Mouse (Mus musculus) MEL-GATA-1-ER (cell line): ENCODE measurements at regions not wholly inside any gene's neighbourhood (a gene's known extent, or its start where the extent isn't known, plus 50 kb on each side); places are given as distances from the start of the nearest gene placed in this dataset.

Experiments used
- DNase-seq: peaks from one replicate; pipeline ENCODE4 v3.0.0-alpha.2; 2012; ENCODE audit warnings: low read depth; ENCODE audit errors: extremely low read depth

- no peak for DNase-seq
Observed at GRCm38 (mm10) chr6:117237096-117237495, 68.8 kb downstream of the Cxcl12 start.

- DNase-seq: no peak
Observed at GRCm38 (mm10) chr6:117241206-117241605, 72.9 kb downstream of the Cxcl12 start.

DNA sequence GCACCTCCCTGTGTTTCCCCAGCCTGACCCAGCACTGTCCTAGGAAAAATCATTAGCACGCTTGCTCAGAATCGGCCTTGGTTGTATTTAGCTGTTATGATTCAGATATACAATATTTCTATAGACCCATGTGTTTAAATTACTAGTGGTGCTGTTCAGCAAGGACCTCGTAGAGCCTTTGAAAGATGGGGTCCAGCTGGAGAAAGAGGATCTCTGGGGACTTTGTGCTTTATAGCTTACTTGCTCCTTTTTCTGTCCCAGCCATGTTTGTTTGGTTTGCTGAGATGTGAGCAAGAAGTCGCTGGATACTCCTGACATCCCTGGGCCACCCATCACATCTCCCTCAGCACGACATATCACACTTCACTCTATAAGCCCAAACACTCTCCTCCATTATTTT, 77.1 kb downstream of the Cxcl12 start:
- no peak for DNase-seq

DNA sequence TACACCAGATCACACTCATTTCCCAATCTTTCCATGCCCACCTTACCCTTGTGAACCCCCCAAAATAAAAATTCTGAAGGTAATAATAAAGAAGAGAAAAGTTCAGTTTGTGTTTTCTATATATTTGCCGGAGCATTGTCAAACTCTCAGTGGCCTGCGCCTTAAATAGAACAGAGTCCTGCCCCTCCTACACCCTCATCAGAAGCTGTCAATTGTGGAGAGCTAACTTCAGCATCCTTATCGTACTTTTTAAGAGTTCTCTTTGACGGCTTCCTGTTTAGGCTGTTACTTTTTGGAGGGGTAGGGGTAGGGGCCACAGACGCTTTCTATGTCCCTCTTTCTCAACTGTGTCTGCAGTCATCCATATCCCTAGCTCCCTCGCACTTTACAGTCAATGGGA, 77.5 kb downstream of the Cxcl12 start:
- DNase-seq: no peak

DNA sequence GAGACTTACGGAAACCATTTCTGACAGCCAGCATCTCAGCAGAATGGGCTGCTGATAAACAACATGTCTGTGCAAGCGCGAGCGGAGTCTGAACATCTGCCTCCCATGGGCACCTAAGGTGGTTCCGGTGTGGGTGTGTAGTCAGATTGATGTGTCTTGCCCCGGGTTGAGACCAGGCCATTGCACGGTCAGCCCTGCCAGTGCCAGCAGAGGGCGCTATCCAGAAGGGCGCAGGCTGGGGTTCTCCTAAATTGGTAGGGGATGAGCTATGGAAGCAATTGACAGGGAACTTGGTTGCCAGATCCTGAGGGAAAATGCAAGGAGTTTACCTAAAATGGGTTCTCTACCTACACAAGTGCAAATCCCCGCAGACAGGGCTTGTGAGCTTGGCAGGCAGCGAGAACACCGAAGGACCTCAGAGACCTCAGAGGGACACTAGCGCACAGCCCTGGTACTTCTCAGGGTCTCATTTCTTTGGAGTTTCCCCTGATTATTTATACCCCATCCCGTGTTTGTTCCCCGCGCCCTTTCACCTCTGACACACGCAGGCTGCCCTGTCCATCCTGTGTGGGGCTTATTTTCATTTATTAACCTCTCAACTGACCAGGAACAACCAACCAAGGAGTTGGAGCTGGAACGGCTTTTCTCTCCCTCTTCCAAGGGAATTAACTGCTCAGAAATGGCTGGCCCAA, 81.0 kb downstream of the Cxcl12 start:
- no peak for DNase-seq

DNA sequence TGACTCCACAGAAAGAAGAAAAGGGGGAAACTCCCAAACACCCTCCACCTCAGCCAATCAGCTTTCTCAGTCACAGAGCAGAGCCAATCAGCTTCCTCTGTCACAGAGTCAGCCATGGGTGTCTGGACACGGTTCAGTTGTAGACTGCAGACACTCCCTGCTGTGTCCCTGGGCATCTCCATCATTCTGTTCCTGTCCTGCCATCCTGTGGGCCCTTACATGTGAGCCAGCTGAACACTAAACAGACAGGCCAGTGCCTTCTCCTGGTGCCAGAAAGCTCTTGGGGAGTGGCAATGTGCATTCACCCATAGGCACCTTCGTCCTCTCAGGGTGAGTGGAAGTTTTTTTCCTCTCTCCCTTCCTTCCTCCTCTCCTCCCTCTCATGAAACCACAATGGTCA, 81.7 kb downstream of the Cxcl12 start:
- no peak for DNase-seq

DNA sequence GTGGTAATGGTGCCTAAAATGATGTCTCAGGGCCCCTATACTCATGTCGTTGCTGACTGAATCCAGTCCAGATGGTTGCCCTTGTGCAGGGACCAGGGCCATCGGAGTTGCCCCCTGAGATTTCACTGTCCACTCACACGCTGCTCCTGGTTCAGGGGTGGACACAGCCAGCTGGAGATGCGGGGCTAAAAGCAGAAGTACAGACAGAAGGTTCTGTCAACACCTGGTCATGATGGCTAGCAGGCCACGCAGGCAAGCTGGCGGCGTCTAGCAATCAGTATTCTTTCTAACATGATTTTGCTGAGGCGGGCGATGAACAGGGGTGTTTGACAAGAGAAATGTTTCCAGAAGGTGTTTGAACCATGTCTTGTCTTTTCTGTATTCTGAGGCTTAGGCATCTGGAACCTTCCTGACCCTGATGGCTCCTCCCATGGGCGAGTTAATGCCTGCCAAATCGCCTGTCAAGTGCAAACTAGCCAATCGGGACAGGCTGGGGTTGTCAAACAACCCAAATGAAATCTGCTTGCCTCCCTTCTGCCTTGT, 83.1 kb downstream of the Cxcl12 start:
- no peak for DNase-seq

DNA sequence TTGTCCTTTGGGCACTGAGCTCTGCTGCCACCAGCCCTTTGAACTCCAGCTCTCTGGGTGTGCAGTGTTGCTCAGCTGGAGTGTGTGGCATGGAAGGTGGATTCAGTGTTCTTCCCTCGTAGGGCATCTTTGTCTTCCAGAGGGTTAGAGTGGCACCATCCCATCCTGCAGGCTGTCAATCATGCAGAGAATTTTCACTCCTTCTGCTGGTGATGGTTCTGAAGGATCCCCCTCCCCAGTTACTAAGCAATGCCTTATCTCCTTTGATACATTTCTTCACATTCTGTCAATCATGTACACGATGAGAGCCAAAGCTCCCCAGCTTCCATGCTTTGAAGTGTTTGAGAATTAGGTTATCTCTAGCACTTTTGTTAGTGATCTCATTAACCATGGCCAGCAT, 84.0 kb downstream of the Cxcl12 start:
- no peak for DNase-seq

DNA sequence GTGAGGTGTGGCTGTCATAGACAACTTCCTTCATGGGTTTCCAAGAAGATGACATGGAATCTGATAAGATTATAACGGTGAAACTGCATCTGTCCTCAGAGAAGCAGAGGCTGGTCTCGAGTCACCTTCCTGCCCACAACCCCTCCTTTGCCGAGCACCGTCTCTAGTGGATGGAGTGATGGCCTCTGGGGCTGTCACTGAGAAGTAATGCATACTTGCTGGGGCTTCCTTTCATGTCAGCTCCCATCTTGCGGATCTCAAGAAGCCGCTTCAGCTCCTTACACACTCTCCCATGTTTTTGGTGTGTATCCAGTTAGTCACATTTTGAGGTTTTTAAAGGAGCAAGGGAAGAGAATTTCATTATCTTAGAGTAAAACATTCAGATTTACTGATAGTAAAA, 84.7 kb downstream of the Cxcl12 start:
- no peak for DNase-seq

DNA sequence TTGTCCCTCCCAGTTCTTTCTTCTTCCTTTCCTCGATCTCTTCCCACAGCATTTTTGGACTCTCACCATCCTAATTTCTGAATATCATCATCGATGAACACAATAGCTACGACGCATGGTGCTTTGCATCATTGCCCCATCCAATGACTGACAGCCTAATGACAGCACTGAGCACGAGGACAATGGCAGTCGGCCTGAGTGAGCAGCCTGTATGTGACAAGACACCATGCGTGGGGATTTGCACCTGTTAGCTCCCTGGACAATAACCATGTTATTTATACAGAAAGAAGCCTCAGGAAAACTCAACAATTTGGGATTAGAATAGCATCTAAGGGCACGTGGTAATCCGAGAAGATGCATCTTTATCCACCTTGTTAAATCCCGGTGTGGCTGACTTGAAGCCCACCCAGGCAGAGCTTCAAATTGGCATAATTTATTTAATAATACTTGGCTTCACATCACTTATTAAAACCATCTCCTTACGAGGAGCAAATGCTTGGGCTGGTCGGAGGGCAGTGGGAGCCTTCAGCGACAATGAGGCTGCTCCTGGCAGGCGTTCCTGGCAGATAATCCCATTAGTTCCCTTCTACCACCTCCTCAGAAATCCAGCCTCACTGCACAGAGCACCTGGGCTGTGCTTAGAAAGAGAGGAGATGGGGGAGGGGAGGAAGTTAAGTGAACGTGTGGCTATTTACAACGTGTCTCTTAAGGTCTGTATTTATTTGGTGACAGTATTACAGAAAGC, 85.4 kb downstream of the Cxcl12 start:
- DNase-seq: no peak

DNA sequence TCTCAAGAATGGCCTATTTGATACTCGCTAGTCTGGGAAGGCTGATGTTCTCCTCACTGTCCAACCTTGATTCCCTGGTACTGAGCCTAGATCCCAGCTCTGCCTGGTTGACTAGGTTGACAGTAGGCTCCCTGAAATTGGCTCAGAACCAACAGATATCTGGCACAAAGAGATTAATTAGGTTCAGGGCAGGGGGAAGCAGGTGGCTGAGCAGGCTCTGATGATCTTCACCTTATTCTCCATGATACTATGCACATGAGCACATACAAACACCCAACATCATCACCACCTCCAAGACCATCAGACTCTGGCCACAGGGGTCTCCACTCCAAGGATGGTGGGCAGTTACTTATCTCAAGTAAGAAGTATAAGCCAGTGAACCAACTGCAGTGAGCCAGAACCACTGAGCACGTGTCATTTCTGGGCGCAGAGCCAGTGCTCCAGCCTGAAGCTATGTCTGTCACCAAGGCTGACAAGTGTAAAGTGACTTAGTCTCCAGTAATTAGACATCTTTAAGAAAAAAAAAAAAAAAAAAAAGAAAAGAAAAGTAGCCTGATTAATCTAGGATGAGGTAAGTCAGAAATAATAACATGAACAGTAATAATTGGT, 86.4 kb downstream of the Cxcl12 start:
- no peak for DNase-seq

DNA sequence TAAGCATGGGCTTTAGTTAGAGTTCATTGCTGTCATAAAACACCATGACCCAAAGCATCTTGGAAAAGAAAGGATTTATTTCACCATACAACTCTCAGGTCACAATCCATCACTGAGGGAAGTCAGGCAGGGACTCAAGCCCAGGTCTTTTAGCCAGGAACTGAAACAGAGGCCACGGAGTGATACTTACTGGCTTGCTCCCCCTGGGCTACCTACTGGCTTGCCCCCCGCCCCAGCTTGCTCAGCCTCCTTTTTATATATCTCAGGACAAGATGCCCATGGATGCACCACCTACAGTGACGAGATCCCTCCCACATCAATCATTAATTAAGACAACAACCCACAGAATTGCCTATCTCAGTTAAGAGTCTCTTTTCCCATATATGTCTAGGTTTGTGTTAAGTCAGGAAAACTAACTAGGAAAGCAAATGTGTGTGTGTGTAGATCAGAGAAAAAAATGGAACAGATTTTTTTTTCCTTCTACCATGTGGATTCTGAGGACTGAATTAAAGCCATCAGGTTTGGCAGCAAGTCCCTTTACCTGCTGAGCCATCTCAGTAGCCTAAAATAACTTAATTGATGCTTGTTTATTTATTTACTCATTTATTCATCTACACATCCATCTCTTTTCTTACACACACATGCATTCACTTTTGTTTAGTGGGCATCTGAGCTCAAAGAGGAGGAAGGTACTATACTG, 87.2 kb downstream of the Cxcl12 start:
- DNase-seq: no peak

- no peak for DNase-seq
Observed at GRCm38 (mm10) chr6:117256099-117256471, 87.8 kb downstream of the Cxcl12 start.

- DNase-seq: no peak
Observed at GRCm38 (mm10) chr6:117257591-117257990, 89.3 kb downstream of the Cxcl12 start.

GRCm38 (mm10) chr6:117267906-117268305, 99.6 kb downstream of the Cxcl12 start:
- DNase-seq: no peak

- no peak for DNase-seq
Observed at GRCm38 (mm10) chr6:117268376-117268775, 100.0 kb downstream of the Cxcl12 start.

DNA sequence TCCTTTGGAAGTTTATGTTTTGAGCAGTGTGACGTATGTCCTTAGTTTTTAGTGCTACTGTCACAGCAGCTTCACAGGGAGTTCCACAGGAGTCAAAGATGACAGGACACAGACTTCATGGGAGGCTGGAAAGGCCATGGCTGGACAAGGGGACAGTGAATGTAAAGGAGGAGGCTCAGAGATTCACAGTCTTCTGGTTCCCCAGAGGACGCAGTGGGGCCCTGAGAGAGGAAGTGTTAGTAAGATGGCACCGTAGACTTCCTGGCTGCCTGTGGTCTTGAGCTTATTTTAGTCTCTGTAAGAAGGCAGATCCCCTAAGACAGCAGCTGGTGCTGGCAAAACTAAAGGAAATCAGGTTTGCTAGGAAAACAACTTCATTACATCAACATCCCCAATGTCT, 101.9 kb downstream of the Cxcl12 start:
- no peak for DNase-seq

DNA sequence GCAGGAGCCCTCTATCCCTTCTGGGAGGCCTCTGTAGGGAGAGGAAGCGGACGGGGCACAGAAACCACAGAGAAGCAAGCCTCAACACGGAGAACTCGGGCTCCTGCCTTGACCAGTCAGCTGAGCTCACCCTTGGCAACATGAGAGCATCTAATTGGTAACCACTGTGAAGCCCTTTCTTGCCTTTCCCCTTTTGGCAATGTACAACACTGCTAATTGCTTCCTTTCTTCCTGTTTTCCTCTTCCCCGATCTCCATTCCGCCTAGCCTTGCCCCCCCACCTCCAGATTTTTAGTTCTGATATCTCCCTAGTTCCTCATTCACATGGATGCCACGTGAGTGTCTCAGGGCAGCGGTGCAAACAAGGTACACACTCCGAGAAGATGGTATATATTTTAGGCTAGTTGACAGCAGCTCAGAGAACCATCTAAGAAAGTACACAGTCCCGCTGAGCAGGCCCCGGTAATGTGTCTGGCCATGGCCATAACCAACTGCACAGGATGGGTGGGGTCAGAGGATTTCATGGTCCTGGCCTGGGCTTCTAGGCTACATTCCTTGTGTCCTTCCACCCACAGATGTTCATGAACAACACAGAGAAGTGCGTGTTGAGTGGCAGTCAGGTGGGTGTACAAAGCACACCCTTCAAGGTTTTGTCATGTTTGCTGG, 103.4 kb downstream of the Cxcl12 start:
- DNase-seq: no peak

- no peak for DNase-seq
Observed at GRCm38 (mm10) chr6:117272227-117272955, 104.1 kb downstream of the Cxcl12 start.

DNA sequence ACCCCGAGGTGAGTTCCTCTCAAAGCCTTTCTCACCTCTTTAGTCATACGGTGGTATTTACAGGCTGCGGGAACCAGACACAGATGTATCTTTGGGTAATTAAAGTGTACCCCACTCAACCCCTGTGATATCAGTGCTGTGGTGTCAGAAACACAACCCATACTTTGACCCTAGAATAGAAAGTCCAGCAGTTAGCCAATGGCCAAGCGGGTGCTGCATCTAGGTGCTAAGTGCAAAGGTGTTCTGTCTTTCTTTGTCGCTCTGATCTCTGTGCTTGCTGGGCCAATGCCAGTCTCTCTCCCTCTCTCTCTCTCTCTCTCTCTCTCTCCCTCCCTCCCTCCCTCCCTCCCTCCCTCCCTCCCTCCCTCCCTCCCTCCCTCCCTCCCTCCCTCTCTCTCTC, 107.6 kb downstream of the Cxcl12 start:
- DNase-seq: no peak

DNA sequence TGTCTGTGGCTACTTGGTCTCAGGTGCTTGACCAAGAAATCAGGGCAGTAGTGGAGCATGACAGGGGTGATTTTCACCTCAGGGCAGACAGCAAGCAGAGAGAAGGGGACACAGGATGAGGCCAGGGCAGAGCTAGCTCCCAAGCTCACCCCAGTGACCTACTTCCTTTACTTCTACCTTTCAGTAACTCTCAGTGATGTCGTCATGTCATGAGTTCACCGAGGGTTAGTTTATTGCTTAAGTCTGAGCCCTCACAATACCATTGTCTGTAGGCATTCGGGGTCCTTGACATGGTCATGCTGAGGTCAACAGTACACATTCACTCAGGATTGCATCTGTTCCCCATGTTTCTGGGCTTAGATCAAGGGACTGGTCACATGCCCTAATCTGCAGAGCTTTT, 108.5 kb downstream of the Cxcl12 start:
- no peak for DNase-seq
